Mouse (Mus musculus) adrenal gland, postnatal 10 days (tissue): ENCODE data around the gene Map1s. TPM values are rescaled to one million over a fixed set of nuclear protein-coding genes. Genes with fewer than 3 reads are reported as not detected.

Source experiments
- DNase-seq: peaks from one replicate; pipeline ENCODE4 v3.0.0; 2021; ENCODE audit warnings: mixed read lengths
- total RNA-seq, 2 experiments: library from RNA; stranded (reverse); gene quantifications; 2 replicates each; pipeline ENCODE4 v1.2.3; 2021

Gene Map1s
- total RNA-seq, 2 experiments from 2014 or later = 26.7 to 30.2 TPM

DNA sequence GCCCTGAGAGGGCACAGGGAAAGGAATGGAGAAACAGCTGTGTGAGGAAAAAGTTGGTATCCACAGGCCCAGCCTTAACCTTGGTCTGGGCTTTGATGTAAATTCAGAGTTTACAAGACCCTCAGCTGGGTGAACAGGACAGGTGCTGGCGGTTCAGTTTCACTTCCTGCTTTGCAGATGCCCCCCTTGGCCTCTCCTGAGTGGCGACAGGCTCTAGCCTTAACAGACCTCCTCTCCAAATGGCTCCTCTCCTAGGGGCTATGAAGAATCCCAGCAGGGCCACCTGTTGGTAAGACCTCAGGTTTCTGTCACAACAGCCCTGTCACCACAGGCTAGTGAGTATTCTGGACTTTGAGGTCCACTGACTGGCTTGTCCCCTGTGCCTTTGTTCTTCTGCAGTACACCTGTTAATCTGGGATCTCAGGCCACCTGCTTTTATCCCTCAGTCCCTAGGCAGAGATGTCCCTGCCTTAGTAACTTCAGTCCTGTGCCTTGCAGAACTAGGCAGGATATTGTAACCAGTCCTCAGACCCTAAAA, 7.0 kb upstream of the Map1s start:
- no peak for DNase-seq

DNA sequence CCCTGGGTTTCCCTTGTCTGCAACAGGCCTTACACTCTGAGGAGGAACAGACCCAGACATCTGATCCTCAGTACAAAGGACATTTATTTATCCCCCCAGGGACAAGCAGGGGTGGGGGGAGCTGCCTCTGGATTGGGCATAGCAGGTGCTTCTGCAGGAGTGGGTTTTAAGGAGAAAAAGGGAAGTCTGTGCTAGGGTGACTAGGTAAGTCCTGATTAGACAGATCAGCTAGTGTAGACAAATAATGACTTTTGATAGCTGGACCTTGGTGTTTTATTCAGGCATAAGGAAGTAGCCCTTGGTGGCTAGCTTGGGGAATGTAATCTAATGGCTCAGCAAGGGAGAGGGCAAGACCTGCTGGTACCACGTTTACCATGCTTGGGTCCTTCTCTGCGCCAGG, 6.5 kb upstream of the Map1s start:
- DNase-seq = no peak

DNA sequence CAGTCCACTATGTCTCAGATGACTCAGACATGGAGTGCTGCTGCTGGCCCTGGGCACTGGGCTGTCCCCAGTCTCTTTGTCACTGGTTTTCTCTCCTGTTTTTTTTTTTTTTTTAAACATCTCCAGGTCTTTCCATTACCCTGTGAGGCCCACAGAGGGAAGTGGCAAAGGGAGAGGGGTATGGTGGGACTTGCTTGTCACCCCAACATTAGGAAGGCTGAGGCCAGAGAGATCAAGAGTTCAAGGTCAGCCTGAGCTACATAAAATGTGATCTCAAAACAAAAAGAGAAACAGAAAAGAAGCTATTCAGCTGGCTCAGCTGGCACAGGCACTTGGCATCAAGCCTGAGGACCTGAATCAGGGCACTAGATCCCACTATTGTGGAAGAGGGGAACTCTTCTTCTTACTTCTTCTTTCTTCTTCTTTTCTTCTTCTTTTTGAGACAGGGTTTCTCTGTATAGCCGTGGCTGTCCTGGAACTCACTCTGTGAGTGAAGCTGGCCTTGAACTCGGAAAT, 4.8 kb upstream of the Map1s start:
- DNase-seq = peak; percentile 52

GRCm38 (mm10) chr8:70902211-70902610, 3.5 kb upstream of the Map1s start:
- DNase-seq = peak; percentile 39

GRCm38 (mm10) chr8:70903112-70903511, 2.6 kb upstream of the Map1s start:
- no peak for DNase-seq

DNA sequence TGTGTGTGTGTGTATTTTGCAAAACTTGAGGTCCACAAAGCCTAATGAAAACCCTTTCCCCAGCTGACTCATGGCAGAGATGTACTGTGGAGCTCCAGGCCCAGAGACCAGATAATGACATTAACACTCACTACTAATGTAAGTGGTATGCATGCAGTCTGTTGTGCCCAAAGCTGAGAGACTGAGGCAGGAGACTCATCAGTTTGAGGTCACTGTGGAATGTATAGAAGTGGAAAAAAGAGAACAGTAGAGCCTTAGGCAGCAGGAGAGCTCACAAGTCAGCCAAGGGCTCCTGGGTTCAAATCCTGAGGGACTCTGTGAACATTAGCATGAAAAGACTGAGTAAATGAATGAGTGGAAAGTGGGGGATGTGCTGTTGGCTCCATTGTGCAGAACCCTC, 2.1 kb upstream of the Map1s start:
- no peak for DNase-seq

GRCm38 (mm10) chr8:70904532-70904931, 1.2 kb upstream of the Map1s start:
- no peak for DNase-seq

GRCm38 (mm10) chr8:70905463-70905830, 285 bp upstream of the Map1s start:
- no peak for DNase-seq

DNA sequence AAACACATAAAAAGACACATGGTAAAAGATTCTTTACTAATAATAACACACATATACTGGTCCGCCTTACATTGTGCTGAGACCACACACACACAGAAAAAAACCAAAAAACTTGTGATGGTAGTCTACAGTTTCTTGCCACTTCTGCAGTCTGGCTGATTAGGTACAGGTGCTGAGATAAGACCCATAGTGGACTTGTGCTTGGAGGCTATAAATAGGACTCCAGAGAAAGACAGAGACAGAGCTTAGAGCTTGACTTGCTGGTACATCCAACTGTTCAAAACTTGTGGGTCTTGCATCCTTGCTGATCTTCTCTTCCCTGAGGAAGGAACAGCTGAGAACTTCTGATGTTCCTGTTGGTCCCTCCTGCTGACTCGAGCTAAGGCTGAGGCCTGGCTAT, 1.8 kb downstream of the Map1s start:
- DNase-seq = no peak

GRCm38 (mm10) chr8:70911596-70911995, 5.9 kb downstream of the Map1s start:
- DNase-seq = no peak

DNA sequence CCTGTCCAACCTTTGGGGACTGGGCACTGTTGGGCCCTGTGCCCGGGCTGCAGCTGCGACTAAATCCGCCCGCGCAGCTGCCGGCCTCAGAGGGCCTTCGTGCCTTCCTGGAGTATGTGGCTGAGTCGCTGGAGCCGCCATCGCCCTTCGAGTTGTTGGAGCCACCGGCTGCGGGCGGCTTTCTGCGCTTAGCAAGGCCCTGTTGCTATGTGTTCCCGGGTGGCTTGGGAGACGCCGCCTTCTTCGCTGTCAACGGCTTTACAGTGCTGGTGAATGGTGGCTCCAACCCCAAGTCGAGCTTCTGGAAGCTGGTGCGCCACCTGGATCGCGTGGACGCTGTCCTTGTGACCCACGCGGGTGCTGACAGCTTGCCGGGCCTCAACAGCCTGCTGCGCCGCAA, 7.2 kb downstream of the Map1s start:
- no peak for DNase-seq

DNA sequence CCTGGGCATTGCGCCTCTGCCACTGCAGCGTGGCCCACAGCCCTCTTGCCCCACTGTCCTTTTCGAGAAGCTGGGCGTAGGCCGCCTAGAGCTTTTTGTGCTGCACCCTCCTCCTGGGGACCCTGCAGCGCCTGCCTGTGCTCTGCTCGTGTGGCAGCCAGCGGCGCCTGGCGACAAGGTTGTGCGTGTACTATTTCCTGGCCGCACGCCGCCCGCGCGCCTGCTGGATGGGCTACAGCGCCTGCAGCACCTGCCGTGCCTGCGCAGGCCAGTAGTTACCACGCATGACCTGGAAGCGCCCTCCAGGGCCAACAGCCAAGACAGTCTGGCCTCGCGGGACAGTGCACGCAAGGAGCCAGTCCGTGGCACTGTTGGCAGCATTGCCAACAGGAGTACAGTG, 7.8 kb downstream of the Map1s start:
- DNase-seq = no peak

- no peak for DNase-seq
These were observed 9.0 kb downstream of the Map1s start for GRCm38 (mm10) chr8:70914704-70915103.

DNA sequence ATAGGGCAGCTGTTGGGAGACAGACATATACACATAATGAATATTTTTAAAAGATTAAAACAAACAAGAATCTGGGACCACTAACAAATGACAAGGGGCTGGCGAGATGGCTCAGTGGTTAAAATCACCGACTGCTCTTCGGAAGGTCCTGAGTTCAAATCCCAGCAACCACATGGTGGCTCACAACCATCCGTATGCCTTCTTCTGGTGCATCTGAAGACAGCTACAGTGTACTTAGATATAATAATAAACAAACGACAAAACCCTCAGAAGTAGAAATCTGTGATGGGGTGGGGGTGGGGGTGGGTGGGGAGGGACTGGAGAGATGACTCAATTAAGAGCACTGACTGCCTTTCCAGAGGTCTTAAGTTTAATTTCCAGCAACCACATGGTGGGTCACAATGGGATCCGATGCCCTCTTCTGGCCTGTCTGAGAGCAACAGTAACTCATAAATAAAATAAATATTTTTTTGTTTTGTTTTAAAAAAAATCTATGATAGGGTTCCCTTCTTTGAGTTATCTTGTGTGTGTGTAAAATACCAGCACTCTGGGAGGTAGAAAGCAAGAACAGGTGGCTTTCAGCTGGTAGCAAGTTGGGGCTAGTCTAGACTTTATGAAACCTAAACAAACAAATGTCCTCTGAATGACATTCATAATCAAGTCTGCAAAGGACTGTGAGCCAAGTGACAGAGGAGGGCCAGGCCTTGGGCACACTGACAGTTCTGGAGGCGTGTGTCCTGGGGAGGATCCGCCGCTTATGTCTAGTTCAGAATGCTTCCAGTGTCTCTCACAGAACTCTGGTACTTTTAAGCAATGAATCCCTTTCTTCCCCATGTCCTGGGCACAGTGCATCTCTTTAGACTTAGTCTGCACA, 14.6 kb downstream of the Map1s start:
- peak; percentile 32 for DNase-seq

DNA sequence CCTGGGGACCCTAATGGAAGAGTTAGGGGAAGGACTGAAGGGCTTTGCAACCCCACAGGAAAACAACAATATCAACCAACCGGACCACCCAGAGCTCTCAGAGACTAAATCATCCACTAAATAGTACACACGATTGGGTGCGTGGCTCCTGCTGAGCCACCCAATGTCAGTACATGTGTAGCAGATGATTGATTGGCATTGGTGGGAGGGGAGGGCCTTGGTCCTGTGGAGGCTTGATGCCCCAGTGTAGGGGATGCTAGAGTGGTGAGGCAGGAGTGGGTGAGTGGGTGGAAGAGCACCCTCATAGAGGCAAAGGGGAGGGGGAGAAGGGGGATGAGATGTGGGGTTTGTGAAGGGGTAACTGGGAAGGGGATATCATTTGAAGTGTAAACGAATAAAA, 18.4 kb downstream of the Map1s start:
- no peak for DNase-seq

- no peak for DNase-seq
These were observed 20.0 kb downstream of the Map1s start for GRCm38 (mm10) chr8:70925754-70926153.

GRCm38 (mm10) chr8:70926396-70926795, 20.7 kb downstream of the Map1s start:
- no peak for DNase-seq

- DNase-seq = no peak
These were observed 22.4 kb downstream of the Map1s start for GRCm38 (mm10) chr8:70928096-70928495.

GRCm38 (mm10) chr8:70928778-70929322, 23.1 kb downstream of the Map1s start:
- DNase-seq = no peak

DNA sequence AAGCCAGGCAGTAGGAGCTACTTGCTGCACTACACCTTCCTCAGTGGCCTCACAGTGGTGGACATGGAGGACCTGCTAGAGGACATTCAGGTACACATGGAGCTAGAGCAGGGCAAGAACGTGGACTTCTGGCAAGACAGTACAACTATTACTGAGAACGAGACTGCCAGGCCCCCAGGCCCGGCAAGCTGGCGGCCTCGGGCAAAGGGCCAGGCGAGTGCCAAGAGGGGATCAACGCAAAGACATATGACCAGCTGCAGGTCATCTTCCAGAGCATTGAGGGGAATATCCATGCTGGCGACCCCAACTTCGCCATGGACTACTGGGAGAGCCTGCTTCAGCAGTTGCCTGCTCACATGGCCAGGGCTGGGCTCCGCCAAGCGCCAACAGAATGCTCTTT, 26.0 kb downstream of the Map1s start:
- DNase-seq = no peak

DNA sequence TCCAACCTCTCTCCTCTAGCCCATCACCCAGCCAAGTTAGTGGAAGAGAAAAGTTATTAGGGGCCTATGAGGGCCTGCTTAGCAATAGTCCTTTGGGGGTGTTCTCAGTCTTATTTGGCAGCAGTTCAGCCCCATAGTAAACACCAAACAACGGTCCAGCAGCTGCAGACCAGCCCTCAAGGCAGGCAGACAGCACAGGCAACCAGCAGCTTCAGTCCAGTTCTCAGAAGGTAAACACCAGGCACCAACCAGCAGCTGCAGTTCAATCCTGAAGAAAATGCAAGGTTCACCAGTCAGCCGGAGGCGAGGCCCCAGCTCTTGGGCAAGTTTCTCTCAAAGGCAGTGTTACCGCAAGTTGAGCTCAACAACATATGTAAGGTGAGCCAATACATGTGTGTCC, 27.3 kb downstream of the Map1s start:
- no peak for DNase-seq

DNA sequence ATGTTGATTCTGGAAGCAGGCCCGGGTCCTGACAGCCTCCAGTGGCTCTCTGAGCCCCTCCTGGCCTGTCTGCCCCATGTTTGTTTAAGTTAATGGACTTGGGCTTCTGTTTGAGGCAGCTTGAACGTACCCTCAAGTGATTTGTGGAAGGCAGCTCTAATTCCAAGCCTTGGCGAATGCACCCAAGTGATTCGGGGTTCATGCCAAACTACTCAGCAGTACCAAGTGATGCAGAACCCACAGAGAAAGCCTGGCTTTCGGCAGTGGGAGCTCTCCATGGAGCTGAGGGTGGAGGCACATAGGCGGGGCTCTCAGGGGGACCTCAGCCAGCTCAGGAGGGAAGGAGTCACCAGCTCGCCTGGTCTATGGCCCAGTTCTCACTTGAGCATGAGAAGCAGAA, 29.1 kb downstream of the Map1s start:
- no peak for DNase-seq

- DNase-seq = no peak
These were observed 31.5 kb downstream of the Map1s start for GRCm38 (mm10) chr8:70937200-70937599.

DNA sequence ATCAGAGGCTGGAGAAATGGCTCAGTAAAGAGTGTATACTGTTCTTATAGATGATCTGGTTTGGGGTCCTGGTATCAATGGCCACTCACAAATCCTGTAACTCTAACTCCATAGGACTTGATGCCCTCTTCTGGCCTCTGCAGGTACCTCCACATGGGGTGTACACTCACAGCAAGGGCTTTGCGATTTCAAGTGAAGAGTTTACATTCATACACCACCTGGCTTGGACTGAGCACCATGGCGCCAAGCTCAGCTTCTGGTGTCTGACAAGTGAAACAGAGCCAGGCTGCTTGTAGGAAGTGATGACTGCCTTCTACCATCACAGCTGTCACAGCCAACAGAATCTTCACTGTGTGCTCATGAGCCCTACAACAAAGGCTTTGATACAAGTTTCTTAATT, 35.7 kb downstream of the Map1s start:
- DNase-seq = no peak
